Mouse (Mus musculus): Measurements from ENCODE around the gene Mfsd2b.

The Mfsd2b gene

GRCm38 (mm10) chr12:4816680-4817360, 57.3 kb downstream of the Mfsd2b start:
- DNase-seq (ENCODE audit: low read depth, low spot score) = no peak

- no peak for DNase-seq (ENCODE audit: low read depth, low spot score)
Measured at GRCm38 (mm10) chr12:4813636-4814035, 60.5 kb downstream of the Mfsd2b start.

Measured in retina, adult 2 months (tissue).